Mouse (Mus musculus) ES-E14 (cell line): ENCODE data around the gene Gpr150.

Experiments used
- CHD2 ChIP-seq: IDR thresholded peaks from 2 replicates; pipeline ENCODE4 v1.6.1; 2014; ENCODE audit warnings: mild to moderate bottlenecking, low read depth, low read length, inconsistent platforms
- HCFC1 ChIP-seq: IDR thresholded peaks from 2 replicates; pipeline ENCODE4 v1.6.1; 2012; ENCODE audit warnings: low read length, inconsistent platforms, borderline replicate concordance; ENCODE audit not compliant: insufficient read depth
- MAFK ChIP-seq: IDR thresholded peaks from 2 replicates; pipeline ENCODE4 v1.6.1; 2014; ENCODE audit warnings: mild to moderate bottlenecking, low read depth, low read length, inconsistent platforms; ENCODE audit not compliant: insufficient read depth
- ZC3H11A ChIP-seq: IDR thresholded peaks from 2 replicates; pipeline ENCODE4 v1.6.1; 2012; ENCODE audit warnings: low read depth, mild to moderate bottlenecking, inconsistent platforms, low read length, borderline replicate concordance
- ZNF384 ChIP-seq: IDR thresholded peaks from 2 replicates; pipeline ENCODE4 v1.6.1; 2012; ENCODE audit warnings: low read depth, low read length, inconsistent platforms

DNA sequence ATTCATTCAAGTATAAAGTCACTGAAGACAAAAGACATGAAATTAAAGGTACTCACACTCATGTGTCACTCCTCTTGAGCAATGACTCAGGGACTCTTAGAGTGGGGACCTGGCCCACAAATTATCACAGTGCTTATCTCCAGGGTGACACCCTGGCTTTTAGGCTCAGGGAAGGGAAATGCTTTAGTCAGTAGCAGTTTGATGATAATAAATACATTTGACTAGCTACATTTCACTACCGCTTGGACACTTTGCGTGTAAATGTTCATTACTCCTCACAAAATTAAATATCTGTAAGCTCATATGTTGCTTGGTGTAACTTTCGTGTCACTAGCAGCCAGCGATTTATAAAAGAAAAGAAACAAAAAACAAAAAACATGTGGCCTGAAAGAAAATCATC is 39.3 kb downstream of the Gpr150 start:
- TF ChIP-seq CHD2: no peak
- TF ChIP-seq ZNF384: no peak
- TF ChIP-seq ZC3H11A: no peak
- TF ChIP-seq HCFC1: no peak
- no peak for TF ChIP-seq MAFK
